Mouse (Mus musculus): ENCODE results near the gene Gjb4.

The Gjb4 gene

DNA sequence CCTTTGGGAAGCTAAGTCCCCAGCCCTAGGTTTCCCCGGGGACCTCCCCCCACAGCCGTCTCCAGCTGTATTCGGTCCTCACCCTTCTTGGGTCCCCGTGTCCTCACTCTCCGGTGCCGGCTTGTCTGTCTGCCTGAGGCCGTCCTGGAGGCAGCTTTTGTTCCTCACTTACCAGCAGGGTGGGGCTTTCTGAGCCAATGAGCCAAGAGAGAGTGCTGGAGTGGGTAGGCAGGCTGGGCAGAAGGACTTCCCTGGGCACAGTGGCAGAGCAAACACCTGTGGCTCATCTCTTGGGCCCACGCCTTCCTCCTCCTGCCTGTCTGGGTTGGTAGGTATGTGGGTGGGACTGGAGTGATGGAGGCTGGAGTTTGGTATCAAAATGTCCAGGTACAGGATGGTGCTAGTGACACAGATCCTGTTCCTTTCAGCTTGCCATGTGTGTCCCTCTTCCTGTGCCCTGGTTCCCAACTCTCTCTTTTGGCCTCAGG, at the start of gene Gjb4:
Gene Gjb4 (minus strand): TSS at position 131 of the 488 bp plus-strand sequence.
- DNase-seq: no peak

DNA sequence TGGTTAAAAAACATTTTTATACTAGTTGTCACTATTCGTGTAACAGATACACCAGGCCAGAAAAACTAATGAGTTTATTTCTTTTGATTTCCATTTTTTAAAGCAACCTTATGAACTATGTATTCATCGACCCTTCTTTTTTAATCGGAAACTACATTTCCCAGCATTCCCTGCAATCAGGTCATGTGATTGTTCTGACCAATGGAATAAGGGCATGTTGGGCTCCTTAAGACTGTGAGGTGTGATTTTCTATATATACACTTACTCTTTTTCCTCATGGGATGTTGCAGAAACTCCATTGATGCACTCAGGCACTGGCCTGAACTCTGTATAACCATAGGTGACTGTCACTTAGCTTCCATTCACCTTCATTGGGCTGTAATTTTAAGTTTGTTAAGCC, 48.7 kb upstream of the Gjb4 start:
- no peak for DNase-seq

- no peak for DNase-seq
These were observed 48.3 kb upstream of the Gjb4 start for GRCm38 (mm10) chr4:127402166-127402565.

- peak; percentile 87 for DNase-seq
These were observed 46.6 kb upstream of the Gjb4 start for GRCm38 (mm10) chr4:127400165-127401145.

- no peak for DNase-seq
These were observed 41.7 kb upstream of the Gjb4 start for GRCm38 (mm10) chr4:127395591-127395990.

DNA sequence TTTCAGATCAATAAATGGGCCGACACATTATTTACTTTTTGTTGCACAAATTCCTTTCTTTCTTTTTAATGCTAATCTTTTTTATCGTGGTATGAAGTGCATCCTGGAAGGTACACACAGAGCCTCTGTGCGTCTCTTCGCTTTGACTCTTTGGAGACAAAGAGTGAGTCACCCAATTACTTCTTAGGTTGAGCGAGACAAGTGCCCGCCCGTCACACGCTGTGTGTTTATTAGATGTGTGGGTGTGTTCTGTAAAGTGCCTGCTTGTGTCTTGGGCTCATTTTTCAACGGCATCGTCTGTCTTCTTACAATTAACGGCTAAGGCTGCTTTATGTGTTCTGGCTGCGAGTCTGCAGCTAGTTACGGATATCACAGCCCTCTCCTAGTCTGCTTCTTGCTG, 35.8 kb upstream of the Gjb4 start:
- DNase-seq: no peak

GRCm38 (mm10) chr4:127377344-127377743, 23.5 kb upstream of the Gjb4 start:
- no peak for DNase-seq

- no peak for DNase-seq
These were observed 21.8 kb upstream of the Gjb4 start for GRCm38 (mm10) chr4:127375541-127376177.

- no peak for DNase-seq
These were observed 20.8 kb upstream of the Gjb4 start for GRCm38 (mm10) chr4:127374645-127375044.

DNA sequence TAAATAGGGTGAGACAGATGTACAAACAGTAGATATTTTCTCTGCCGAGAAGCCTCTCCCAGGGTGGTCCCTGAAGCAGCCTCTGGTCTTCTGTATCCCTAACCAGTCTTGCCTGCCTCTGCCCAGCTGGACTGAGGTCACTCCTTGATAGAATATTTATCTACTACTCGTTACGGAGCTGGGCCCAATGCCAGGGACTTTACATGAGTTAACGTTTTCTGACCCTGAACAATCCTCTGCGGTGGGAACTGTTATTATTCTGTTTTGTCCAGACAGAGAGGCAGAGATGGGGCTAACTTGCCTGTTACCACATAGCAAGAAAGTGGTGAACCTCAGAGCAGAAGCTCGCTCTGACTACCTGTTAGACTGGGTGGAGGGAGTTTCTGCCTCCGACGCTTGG, 19.6 kb upstream of the Gjb4 start:
- DNase-seq: no peak

DNA sequence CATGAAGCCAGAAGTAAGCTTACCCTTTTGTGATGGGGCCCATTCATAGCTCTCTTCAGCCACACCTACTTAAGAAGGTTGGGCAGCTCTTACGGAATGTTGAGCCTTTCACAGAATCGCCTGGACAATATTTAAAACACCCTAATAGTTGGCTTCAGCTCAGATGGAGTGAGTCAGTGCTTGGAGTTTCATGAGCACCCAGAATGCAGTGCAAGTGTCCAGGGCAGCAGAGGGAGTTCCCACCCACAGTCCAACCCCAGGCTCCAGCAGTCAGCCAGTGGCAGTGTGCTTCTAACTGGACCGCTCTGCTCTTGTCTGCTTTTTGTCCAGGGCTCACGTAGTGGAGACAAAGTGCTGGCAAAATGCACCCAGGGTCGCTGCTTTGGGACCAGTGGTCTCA, 17.7 kb upstream of the Gjb4 start:
- no peak for DNase-seq

GRCm38 (mm10) chr4:127370447-127370846, 16.6 kb upstream of the Gjb4 start:
- DNase-seq: no peak

DNA sequence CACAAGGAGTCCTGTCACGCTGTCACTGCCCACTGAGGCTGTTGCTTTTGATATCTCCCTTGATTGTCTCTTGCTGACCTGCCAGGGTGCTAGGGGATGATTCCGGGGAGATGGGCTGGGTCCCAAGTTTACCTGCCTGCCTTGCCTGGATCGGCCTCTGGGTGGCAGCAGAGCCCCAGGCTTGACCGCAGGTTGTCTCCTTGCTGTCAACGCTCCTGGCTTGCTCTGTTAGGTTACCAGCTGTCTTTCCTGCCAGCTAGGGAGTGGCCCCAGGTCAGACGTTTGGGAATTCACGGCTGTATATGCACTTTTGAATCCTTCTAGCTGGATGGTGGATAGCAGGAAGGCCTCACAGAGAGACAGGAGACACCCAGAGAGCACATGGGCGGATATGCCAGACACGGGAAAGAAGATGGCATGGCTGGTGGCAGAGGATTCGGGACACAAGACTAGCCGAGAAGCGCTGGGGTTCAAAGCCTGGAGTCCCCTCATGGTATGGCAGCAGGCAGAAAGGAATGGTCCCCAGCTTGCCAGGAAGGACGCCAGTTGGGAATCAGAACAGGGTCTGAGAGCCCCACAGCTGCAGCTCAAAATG, 14.6 kb upstream of the Gjb4 start:
- peak; percentile 56 for DNase-seq

GRCm38 (mm10) chr4:127365834-127366233, 12.0 kb upstream of the Gjb4 start:
- no peak for DNase-seq

DNA sequence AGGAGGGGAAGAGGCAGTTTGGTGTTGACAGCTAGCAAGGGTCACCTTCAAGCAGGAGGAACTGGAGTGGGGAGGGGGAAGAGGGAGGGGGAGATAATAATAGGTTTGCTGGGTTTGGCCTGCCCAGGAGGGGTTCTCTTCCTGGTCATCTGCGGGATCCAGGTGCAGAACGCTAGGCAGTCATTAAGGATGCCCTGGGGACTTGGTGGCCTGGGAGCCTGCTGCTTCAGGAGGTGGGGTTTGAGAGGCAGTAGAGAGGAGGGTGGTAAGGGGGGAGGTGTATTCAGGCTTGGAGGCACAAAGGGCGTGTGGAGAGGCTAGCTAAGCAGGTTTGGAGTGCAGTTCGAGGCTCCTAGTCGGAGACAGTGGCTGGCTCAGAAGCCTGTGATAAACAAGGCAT, 11.6 kb upstream of the Gjb4 start:
- DNase-seq: no peak

DNA sequence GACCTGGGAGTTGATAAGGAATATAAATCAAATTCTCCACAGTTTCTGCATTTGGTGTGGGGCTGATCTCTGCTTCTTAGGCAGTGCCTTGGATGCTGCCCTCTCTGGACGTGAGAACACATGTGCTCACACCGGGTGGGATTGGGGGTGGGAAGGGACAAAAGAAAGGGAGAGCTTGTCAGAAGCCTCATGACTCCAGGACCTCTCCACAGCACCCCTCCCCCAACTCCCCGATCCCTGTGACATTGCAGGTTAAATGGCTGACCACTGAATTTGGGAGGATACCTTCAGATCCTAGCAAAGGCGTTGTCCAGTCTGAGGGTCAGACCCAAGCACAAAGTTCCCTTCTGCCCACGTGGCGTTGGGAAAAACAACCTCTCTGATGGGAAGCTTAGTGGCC, 10.6 kb upstream of the Gjb4 start:
- DNase-seq: no peak

GRCm38 (mm10) chr4:127363331-127363730, 9.4 kb upstream of the Gjb4 start:
- DNase-seq: no peak

- no peak for DNase-seq
These were observed 8.6 kb upstream of the Gjb4 start for GRCm38 (mm10) chr4:127362520-127362919.

DNA sequence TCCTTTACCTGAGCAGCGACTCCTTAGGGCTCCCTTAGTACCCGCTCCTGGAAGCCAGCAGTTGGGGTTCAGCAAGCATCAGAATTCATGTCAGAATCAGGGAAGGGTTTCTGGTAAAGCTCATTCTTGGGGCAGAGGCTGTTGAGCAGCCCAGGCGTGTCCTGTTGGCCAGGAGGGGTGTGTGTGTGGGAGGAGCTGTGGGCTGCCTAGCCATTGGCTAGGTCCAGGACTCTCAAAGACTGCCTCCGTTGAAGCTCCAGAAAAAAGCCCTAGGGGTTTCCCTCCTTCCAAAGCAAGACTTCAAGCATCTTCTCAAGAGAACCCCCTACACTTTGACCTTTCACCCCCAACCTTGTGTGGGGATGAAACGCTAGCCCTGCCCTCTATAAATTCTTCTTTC, 4.1 kb upstream of the Gjb4 start, which contains the start of gene Gjb5:
Gene Gjb5 (minus strand): TSS at position 164 of the 400 bp plus-strand sequence.
- no peak for DNase-seq

GRCm38 (mm10) chr4:127354506-127355485, 915 bp upstream of the Gjb4 start:
- no peak for DNase-seq

GRCm38 (mm10) chr4:127352594-127352993, 1.3 kb downstream of the Gjb4 start:
- DNase-seq: no peak

Measured in cerebellum, adult 11-12 months (tissue).